Mouse (Mus musculus) adrenal gland, postnatal 25 days (tissue): ENCODE measurements around the gene Lyl1. TPM values are rescaled to one million over a fixed set of nuclear protein-coding genes. Genes with fewer than 3 reads are reported as not detected.
"Not testable (repeated sequence)": the region's sequence is repeated elsewhere in the genome, so short reads cannot be mapped to it uniquely, and the experiment has no call there.

Experiments
- DNase-seq: peaks from one replicate; pipeline ENCODE4 v3.0.0; 2021; ENCODE audit warnings: mixed read lengths
- total RNA-seq: library from RNA; stranded (reverse); gene quantifications from 2 replicates; pipeline ENCODE4 v1.2.3, GENCODE M21; 2021

Lyl1 gene
- total RNA-seq, 1 experiment from 2014 or later, result 3.1 TPM

DNA sequence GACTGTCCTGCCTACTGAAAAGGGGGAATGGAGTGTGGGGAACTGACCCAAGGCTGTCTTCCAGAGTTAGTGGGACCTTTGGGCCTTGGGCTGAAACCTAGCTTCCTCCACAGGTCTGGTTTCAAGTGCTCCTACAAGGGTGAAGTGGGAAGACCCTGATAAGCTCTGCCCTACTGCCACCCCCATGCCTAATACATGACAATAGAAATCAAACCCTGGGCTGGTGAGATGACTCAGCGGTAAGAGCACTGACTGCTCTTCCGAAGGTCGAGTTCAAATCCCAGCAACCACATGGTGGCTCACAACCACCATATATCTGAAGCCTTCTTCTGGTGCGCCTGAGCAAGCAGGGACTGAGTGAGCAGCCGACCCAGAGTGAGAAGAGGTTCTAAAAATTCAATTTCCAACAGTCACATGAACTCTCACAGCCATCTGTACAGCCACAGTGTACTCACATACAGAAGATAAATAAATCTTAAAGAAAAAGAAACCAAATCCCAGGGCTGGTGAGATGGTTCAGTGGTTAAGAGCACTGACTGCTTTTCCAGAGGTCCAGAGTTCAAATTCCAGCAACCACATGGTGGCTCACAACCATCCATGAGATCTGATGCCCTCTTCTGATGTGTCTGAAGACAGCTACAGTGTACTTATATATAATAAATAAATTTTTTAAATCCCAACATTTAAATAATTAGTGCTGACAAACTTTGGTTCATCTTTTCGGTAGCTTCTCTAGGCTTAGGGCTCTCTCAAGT, 32.3 kb upstream of the Lyl1 start:
- no peak for DNase-seq

DNA sequence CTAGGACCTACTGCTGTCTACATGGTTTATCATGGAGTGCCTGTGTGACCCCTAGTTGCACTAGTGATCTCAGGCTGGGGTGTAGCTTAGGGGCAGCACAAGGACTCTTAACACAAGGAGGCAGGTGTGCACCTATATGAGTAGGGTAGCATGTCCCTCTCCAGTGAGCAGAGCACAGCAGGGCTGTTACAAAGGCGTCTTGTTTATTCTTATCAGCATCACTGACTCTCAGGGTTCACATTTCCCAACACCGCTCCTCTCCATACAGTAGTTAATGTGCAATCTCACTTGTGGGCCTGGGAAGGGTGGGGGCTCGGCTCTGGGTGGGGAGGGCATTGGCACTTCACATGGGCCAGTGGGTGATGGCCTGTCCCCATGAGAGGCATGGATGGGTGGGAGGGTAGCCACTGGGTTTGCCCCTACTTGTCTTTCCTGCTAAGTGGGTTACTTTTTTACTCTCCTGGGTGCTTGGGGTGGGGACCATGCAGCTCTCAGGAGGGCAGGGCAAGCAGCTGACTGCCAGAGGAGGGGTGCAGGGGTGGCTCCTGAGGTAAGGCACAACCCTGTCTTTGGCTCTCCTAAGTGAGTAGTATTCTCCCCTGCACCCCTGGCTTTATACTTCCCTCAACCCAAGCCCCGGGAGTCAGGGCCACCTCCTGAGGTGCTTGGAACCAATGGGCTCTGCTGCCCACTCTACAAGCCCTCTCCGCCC, 30.8 kb upstream of the Lyl1 start:
- DNase-seq, result not testable (repeated sequence)

DNA sequence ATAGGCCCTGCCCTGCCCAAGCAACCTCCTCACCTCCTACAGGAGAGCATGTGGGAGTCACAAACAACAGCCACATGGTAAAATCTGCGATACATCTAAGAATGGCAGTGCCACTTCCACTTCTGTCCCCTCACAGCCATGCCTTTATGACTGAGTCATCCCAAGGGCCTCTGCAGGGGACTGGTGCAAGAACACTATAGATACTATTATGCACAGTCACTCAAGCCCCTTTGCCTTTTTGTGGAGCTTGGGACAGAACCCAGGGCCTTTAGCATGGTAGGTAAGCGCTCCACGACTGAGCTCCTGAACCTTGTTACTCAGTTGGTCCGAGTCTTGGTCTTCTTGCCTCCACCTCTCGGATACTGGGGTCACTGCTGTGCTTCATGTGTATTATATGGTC, 24.0 kb upstream of the Lyl1 start:
- no peak for DNase-seq

DNA sequence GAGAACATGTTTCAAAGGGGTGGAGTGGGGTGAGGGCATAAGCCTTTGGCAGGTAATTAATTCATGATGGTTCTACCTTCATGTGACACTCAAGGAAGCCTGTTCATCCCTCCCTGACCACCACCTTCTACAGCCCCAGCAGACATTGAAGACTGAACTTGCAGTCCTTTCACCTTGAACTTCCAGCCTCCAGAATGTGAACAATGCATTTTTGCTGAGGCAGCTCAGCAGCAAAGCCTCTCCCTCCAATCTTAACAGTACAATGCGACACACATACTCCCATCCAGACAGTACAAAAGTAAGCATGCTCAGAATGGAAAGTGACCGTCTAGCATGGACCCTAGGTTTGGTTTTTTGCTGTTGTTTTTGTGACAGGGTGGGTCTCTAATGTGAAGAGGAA, 19.8 kb upstream of the Lyl1 start:
- DNase-seq, result no peak

DNA sequence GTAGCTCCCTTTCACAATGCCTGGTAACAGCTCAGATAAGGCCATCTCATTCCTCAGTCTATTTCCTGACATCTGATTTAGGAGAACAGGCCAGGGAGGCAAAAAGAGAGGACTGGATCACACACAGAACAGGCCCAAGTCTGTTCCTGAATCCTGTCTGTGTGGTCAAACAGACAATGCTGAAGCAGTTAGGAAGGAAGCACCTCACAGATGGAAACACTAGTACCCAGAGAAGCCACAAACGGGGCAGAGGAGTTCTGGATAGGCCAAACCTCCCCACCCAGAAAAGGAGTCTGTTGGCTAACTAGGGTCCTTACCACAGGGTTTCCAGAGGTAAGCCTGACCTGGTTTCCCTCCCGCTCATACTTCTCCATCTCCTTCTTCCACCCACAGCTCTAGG, 19.0 kb upstream of the Lyl1 start:
- no peak for DNase-seq

DNA sequence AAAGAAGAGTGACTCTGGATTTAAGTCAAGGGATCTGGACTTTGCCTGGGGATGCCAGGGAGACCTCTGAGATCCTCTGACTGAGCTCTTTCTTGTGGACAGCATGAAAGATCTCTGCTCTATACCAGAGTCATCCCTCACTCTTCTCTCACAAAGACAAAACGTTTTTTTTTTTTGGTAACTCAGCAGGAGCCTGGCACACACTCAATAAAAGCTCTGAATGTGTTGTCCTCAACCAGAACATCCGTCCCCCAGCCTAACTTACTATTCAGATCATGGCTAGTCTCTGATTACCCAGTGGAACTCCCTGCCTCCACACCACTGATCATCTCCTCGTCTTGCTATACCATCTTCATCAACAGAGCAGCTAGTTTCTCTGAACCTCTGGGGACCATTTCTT, 16.7 kb upstream of the Lyl1 start:
- no peak for DNase-seq

DNA sequence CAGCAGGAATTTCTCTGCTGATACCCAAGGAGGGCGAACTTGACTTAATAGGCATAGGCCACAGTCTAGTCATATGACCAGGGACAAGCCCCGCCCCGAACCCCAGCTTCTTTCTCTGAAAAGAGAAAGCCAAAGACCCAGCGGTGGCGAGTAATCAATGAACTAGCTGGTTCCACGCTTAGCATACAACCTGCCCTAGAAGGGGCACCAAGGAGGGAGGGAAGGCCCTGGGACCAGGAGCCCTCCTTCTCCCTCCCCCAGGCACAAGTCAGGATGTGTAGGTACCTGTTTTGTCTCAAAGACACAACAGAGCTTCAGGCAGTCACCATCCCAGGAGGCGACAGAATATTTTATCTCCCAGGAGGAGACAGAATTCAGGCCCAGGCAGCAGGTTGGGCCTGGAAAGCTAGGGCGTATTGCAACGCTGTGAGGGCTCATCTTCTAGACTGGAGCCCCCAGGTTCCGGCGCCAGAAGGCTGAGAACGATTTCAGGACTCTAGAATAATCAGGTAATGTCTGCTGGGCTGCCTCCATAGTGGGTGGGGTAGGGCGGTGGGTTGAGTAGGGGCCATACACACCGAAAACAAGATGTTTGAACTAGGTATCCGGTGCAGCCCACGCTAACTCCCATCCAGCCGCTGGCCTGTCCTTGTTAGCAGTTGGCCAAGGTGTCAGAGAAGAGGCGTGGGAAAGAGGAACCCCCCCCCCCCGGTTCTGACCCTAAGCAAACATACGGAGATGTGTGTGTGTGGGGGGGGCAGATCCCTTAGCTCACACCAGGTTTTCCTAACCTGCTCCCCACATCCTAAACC, 14.9 kb upstream of the Lyl1 start, which contains the start of gene Trmt1:
Gene Trmt1 (plus strand): TSS at position 117 of the 812 bp plus-strand sequence.
- no peak for DNase-seq

DNA sequence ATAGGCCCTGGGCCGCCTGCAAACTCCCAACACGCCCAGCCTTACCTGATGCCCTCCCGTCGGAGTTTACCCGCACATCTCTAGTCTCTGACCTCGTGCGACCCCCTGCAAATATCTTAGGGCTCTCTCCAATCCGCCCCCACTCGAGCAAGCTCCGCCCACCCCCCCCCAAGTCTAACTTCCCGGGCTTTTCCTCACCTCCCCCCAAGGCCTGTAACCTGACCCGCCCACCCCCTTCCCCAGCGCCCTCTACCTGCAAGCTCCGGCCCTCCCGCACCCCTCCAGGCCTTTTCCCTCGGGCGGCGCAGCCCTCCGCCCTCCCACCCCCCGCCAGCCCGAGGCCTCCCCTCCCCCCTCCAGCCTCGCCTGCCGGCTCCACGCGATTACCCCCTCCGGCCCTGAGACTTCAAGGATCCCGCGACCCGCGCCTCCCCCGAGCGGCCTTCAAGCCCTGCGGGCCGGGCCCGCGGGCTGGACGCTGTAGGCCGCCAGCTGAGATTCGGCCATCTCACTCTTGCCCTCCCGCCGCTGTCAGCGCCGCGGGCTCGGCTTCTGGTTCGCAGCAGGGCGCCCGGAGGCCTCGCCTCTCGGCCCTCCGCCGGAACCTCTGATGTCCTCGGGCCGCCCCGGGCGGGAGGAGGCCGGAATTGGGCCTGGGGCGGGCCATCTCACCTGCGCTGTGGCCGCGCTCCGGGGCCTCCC, 14.1 kb upstream of the Lyl1 start:
- DNase-seq, result no peak

DNA sequence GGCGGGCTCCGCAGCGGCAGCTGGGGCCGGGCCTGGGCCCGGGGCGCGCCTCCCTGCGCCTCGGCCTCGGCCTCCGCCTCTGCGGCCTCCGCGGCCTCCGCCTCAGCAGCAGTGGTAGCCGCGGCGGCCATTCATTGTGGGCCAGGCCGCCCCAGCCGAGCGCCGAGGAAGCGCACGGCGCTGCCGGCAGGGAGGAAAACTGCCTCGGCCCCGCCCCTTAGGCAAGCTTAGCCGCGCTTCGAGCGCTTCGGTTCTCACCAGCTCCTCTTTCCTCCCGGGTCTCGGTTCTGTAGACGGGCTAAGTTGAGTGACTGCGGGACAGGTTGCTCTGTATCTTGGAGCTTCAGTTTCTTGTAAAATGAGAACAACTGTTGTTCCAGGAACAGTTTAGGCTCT, 13.6 kb upstream of the Lyl1 start, which contains the start of gene Nacc1:
Gene Nacc1 (minus strand): TSS at position 158 of the 396 bp plus-strand sequence.
- DNase-seq, result peak; percentile 90

DNA sequence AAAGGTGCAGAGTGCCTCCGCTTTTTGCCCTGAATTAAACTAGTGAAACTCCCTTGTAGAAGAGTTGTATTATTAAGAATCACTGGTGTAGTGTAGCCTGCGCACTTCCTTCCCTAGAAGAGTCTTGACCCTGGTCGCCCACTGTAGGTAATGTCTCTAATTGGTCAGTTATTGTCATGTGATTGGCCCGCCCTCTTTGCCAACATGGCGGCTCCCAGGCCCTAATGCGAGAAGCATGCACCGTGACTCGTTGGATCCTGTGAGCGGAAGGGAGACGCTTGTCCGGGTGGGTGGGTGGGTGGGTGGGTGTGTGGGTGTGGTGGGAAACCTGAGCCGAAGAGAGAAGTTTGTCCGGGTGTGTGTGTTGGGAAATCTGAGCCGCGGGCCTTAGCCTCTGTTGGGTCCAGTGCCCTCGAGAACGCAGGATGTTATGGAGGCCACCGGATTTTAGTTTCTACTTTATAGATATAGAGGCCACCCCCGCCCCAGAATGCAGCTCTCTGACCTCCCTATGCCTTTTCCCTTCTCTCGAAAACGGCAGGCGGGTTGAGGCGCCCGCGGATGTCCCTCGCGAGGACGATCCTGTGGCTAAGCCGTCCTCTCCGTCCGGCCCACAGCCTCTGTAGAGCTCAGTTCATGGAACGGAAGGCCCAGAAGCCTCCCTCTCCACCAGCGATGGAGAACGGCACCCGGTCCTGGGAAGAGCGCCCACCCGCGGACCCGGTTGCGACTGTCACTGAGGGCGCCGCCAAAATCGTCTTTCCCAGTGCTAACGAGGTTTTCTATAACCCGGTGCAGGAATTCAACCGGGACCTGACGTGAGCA, 12.0 kb upstream of the Lyl1 start:
- peak; percentile 82 for DNase-seq

DNA sequence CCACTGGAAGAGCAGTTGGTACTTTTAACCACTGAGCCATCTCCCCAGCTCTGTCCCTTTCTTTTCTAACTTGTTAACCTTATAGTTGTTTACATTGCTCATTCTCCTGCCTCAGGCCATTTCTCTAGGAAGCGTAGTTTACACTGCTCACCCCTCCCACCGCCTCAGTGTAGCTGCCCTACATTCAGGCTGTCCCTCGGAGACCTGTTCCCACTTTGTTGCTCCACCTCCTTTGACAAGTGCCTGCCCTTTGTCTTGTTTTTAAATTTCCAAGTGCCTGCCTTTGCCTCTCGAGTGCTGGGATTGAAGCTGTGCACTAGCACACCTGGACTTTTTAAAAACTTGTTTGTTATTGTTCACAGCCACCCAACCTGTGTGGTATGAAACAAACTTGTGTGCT, 7.9 kb upstream of the Lyl1 start:
- DNase-seq, result no peak

DNA sequence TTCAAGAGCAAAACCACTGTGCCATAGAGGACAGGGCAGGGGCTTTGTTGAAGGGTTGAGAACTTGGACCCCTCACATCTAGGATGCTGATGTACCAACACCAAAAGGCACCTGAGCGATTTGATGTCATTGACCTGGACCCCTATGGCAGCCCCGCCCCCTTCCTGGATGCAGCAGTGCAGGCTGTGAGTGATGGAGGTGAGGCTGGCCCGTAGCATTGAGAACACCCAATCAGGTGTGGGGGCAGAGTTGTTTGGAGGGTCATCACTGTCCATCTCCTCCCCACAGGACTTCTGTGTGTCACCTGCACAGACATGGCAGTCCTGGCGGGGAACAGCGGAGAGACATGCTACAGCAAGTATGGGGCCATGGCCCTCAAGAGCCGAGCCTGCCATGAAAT, 6.1 kb upstream of the Lyl1 start:
- DNase-seq, result no peak

DNA sequence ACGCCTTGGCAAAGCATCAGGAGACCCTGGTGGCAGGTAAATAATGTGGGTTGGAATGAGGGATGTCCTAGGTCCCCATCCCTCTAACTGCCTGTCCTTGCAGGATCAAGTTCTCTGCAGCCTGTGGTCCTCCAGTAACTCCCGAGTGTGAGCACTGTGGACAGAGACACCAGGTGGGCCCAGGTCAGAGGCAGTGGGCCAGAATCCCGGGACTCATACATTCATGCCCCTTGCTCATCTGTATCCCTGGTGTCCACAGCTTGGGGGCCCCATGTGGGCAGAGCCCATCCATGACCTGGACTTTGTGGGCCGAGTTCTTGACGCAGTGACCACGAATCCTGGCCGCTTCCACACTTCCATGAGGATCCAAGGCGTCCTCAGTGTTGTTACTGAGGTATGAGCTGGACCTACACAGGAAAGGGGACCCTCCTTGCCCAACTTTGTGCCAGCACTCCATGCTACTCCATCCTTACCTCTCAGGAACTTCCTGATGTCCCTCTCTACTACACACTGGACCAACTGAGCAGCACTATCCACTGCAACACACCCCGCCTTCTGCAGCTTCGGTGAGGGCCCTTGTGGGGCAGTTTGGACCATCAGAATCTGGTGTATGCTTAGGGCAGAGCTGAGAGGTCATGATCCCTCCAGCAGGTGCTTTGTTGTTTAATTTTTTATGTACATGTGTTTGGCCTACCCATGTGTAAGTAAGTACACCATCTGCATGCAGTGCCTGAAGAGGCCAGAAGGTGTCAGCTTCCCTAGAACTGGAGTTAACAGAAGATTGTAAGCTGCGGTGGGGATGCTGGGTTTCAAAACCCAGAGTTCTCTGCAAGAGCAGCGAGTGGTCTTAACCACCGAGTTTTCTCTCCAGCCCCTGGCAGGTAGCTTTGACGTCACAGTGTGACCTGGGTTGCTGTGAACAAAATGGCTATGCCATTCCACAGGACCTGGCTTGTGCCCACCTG, 3.8 kb upstream of the Lyl1 start:
- DNase-seq, result no peak

DNA sequence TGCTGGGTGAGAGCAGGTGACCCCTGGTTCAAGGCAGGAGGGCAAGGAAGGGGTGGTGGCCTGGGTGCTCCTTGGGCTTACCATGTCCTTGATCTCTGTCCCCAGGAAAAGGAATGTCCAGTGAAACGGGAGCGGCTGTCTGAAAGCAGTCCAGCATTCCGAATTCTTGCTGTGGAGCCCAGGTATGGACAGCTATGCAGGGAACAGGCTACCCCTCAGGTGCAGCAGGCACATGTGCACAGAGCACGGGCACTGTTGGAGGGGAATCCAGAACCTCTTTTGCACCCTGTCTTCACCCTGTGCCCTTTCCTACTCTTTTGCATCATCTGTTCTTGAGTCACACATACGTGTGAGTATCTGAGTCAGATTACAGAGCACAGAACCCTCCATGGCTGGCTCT, 3.0 kb upstream of the Lyl1 start:
- no peak for DNase-seq

DNA sequence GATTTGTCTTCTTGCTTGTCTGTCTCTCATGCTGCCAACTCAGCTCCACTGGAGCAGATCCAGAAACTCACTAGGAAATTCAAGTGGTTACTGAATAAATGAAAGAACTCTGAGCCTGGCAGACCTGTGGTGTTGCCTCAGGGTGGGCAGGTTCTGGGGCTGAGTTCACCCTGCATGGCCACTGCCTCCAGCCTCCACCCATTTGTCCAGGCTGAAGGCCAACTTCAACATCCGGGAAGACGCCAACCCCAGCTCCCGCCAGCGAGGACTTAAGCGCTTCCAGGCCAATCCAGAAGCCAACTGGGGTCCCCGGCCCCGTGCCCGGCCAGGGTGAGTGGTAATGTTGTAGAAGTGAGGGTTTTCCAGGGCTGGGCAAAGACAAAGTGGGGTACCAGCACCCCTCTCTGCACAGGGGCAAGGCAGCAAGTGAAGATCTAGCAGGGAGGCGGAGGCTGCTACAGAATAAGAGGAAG, 2.3 kb upstream of the Lyl1 start:
- DNase-seq, result peak; percentile 45

DNA sequence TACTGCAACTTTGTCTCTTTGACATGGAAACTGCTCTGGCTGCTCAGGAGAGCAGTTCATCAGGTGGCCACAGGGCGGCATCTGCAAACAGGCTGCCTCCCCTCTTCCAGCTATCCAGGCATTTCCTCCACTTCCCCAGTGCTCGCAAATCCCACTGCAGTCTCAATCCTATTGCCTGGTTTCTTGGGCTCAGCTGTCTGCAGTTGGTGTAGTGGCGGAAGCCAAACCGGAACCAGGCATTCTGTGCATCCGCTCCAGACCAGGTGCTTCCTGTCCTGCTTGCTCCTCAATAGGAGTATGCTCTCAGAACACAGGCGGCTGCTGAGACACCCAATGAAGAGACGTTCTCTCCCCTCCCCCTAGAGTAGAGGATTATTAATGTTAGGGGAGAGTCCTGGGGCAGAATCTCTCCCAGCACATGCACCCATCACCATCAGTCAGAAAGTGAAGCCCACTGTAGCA, 1.4 kb upstream of the Lyl1 start:
- peak; percentile 45 for DNase-seq

DNA sequence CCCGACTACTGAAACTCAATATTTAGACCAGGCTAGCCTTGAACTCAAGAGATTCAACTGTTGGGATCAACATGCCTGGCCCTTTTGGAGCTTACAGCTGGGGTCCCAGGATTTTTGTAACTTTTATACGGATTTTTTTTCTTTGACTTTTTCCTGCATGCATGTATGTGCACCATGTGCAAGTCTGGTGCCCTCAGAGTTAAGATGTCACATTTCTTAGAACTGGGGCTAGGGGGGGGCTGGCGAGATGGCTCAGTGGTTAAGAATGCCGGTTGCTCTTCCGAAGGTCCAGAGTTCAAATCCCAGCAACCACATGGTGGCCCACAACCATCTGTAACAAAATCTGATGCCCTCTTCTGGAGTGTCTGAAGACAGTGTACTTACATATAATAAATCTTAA, 731 bp upstream of the Lyl1 start:
- DNase-seq, result no peak

DNA sequence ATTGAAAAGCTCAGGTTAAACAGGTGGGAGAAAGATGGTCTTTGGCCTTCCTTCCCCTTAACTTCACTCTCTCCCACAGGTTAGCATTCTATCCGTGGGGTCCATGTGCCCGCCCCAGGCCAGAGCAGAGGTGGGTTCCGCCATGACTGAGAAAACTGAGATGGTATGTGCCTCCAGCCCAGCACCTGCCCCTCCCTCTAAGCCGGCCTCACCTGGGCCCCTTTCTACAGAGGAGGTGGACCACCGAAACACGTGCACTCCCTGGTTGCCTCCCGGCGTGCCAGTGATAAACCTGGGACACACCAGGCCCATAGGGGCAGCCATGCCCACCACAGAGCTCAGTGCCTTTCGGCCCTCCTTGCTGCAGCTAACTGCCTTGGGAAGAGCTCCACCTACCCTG, 1.3 kb downstream of the Lyl1 start:
- no peak for DNase-seq

DNA sequence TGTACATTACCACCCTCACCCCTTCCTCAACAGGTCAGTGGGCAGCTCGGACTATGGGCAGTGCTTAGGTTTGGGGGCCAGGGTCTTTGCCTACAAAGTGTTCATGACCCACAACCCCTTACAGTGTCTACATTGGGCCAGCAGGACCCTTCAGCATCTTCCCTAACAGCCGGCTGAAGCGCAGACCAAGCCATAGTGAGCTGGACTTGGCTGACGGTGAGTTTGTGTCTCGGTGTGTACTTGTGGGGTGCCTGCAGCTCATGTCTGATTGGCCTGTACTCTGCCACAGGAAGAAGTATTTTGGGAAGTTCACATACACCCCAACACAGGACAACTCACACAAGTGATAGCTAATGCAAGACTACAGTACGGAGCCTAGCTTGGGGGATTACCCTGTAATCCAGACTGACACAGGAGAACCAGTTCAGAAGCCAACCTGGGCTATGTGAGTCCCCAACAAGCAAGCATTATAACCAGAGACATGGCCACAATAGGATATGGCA, 1.8 kb downstream of the Lyl1 start:
- no peak for DNase-seq
